Mouse (Mus musculus): ENCODE measurements around the gene Fbxo11. TPM values are rescaled to one million over a fixed set of nuclear protein-coding genes. Genes with fewer than 3 reads are reported as not detected.
"Not testable (repeated sequence)": the region's sequence is repeated elsewhere in the genome, so short reads cannot be mapped to it uniquely, and the experiment has no call there.

The Fbxo11 gene
- polyA plus RNA-seq, 1 experiment from 2014 or later, result 30.7 TPM

GRCm38 (mm10) chr17:88031755-88032154 is 33.3 kb downstream of the Fbxo11 start:
- Histone ChIP-seq H3K9me3 (no peaks in the 10 kb centered on the region), H3K36me3 (no peaks in the 10 kb centered on the region), H3K27me3 (no peaks in the 10 kb centered on the region), H3K4me1 (replicated peaks) (peaks cover 25% of the 10 kb centered on the region), H3K9ac (no peak overlapping the region), H3K27ac (replicated peaks) (no peak overlapping the region), H3K4me3 (no peak overlapping the region), H3K4me2 (no peak overlapping the region)
- no peak for ATAC-seq (ENCODE audit: low read depth)
- WGBS, result 91% methylated on average over 5 of the region's 5 CpGs

- H3K9ac ChIP-seq, result no peak overlapping the region
These were observed 35.7 kb downstream of the Fbxo11 start for GRCm38 (mm10) chr17:88029194-88029970.

GRCm38 (mm10) chr17:88025227-88025626 is 39.9 kb downstream of the Fbxo11 start:
- 52% methylated on average over 4 of the region's 4 CpGs for WGBS
- H3K9ac ChIP-seq, result no peak overlapping the region

More at GRCm38 (mm10) chr17:88029194-88029970, 35.7 kb downstream of the Fbxo11 start:
- Histone ChIP-seq H3K27me3 (no peaks in the 10 kb centered on the region), H3K4me1 (replicated peaks) (peaks cover 33% of the 10 kb centered on the region), H3K4me3 (no peak overlapping the region), H3K27ac (replicated peaks) (no peak overlapping the region), H3K9me3 (no peaks in the 10 kb centered on the region), H3K4me2 (no peak overlapping the region), H3K36me3 (no peaks in the 10 kb centered on the region)
- no peak for ATAC-seq (ENCODE audit: low read depth)
- WGBS, result 80% methylated on average over 17 of the region's 17 CpGs

GRCm38 (mm10) chr17:88023924-88024323 is 41.2 kb downstream of the Fbxo11 start:
- Histone ChIP-seq H3K4me2 (no peak overlapping the region), H3K9ac (no peak overlapping the region), H3K36me3 (no peaks in the 10 kb centered on the region), H3K27me3 (no peaks in the 10 kb centered on the region), H3K27ac (replicated peaks) (no peak overlapping the region), H3K9me3 (no peaks in the 10 kb centered on the region), H3K4me1 (replicated peaks) (peaks cover 20% of the 10 kb centered on the region), H3K4me3 (no peak overlapping the region)
- WGBS, result 89% methylated on average over 1 of the region's 1 CpGs
- no peak for ATAC-seq (ENCODE audit: low read depth)

More at GRCm38 (mm10) chr17:88025227-88025626, 39.9 kb downstream of the Fbxo11 start:
- Histone ChIP-seq H3K4me2 (no peak overlapping the region), H3K9me3 (no peaks in the 10 kb centered on the region), H3K4me3 (no peak overlapping the region), H3K36me3 (no peaks in the 10 kb centered on the region), H3K4me1 (replicated peaks) (peaks cover 28% of the 10 kb centered on the region), H3K27ac (replicated peaks) (no peak overlapping the region), H3K27me3 (no peaks in the 10 kb centered on the region)
- ATAC-seq (ENCODE audit: low read depth), result no peak

GRCm38 (mm10) chr17:88016027-88016426 is 49.1 kb downstream of the Fbxo11 start:
- 90% methylated on average over 8 of the region's 8 CpGs for WGBS
- H3K27ac ChIP-seq (replicated peaks); ATAC-seq (ENCODE audit: low read depth); H3K9me3 ChIP-seq; H3K4me1 ChIP-seq (replicated peaks); H3K9ac ChIP-seq; H3K4me3 ChIP-seq; H3K27me3 ChIP-seq; H3K4me2 ChIP-seq: not testable (repeated sequence)
- H3K36me3 ChIP-seq, result peaks cover 41% of the 10 kb centered on the region

- no peaks in the 10 kb centered on the region for H3K4me1 ChIP-seq (replicated peaks)
- H3K9me3 ChIP-seq, result no peaks in the 10 kb centered on the region
- H3K36me3 ChIP-seq, result peaks cover 55% of the 10 kb centered on the region
- H3K27ac ChIP-seq (replicated peaks), result no peak overlapping the region
- no peak overlapping the region for H3K9ac ChIP-seq
- H3K27me3 ChIP-seq, result no peaks in the 10 kb centered on the region
- WGBS, result 79% methylated on average over 1 of the region's 1 CpGs
- H3K4me3 ChIP-seq, result no peak overlapping the region
- ATAC-seq (ENCODE audit: low read depth), result no peak
- no peak overlapping the region for H3K4me2 ChIP-seq
These were observed 50.6 kb downstream of the Fbxo11 start for GRCm38 (mm10) chr17:88014456-88014855.

- no peaks in the 10 kb centered on the region for H3K9me3 ChIP-seq
- H3K27ac ChIP-seq (replicated peaks), result no peak overlapping the region
- ATAC-seq (ENCODE audit: low read depth), result no peak
- no peak overlapping the region for H3K4me2 ChIP-seq
- no peaks in the 10 kb centered on the region for H3K4me1 ChIP-seq (replicated peaks)
- H3K27me3 ChIP-seq, result no peaks in the 10 kb centered on the region
- WGBS, result 92% methylated on average over 8 of the region's 8 CpGs
- no peak overlapping the region for H3K4me3 ChIP-seq
- H3K9ac ChIP-seq, result no peak overlapping the region
- peaks cover 86% of the 10 kb centered on the region for H3K36me3 ChIP-seq
These were observed 58.1 kb downstream of the Fbxo11 start for GRCm38 (mm10) chr17:88006956-88007355.

GRCm38 (mm10) chr17:88004892-88005291 is 60.2 kb downstream of the Fbxo11 start:
- WGBS, result 94% methylated on average over 1 of the region's 1 CpGs
- H3K9ac ChIP-seq, result no peak overlapping the region
- H3K36me3 ChIP-seq, result peaks cover 83% of the 10 kb centered on the region
- no peaks in the 10 kb centered on the region for H3K4me1 ChIP-seq (replicated peaks)
- H3K4me3 ChIP-seq, result no peak overlapping the region
- H3K27me3 ChIP-seq, result no peaks in the 10 kb centered on the region
- no peak overlapping the region for H3K27ac ChIP-seq (replicated peaks)
- H3K4me2 ChIP-seq, result no peak overlapping the region
- ATAC-seq (ENCODE audit: low read depth), result no peak
- no peaks in the 10 kb centered on the region for H3K9me3 ChIP-seq

GRCm38 (mm10) chr17:87997808-87998207 is 67.3 kb downstream of the Fbxo11 start:
- no peak overlapping the region for H3K4me2 ChIP-seq
- peaks cover 86% of the 10 kb centered on the region for H3K36me3 ChIP-seq
- ATAC-seq (ENCODE audit: low read depth), result no peak
- no peak overlapping the region for H3K9ac ChIP-seq
- no peaks in the 10 kb centered on the region for H3K9me3 ChIP-seq
- H3K4me3 ChIP-seq, result no peak overlapping the region
- H3K27me3 ChIP-seq, result no peaks in the 10 kb centered on the region
- H3K27ac ChIP-seq (replicated peaks), result no peak overlapping the region
- WGBS, result 93% methylated on average over 4 of the region's 4 CpGs
- H3K4me1 ChIP-seq (replicated peaks), result no peaks in the 10 kb centered on the region

- WGBS, result 86% methylated on average over 1 of the region's 1 CpGs
- H3K4me2 ChIP-seq, result no peak overlapping the region
- H3K27me3 ChIP-seq, result no peaks in the 10 kb centered on the region
- peaks cover 89% of the 10 kb centered on the region for H3K36me3 ChIP-seq
- no peak for ATAC-seq (ENCODE audit: low read depth)
- no peaks in the 10 kb centered on the region for H3K9me3 ChIP-seq
- no peak overlapping the region for H3K27ac ChIP-seq (replicated peaks)
- H3K9ac ChIP-seq, result no peak overlapping the region
- H3K4me3 ChIP-seq, result no peak overlapping the region
- no peaks in the 10 kb centered on the region for H3K4me1 ChIP-seq (replicated peaks)
These were observed 71.8 kb downstream of the Fbxo11 start for GRCm38 (mm10) chr17:87993338-87993737.

GRCm38 (mm10) chr17:87992154-87992553 is 72.9 kb downstream of the Fbxo11 start:
- Histone ChIP-seq H3K9me3 (no peaks in the 10 kb centered on the region), H3K36me3 (peaks cover 91% of the 10 kb centered on the region), H3K27me3 (no peaks in the 10 kb centered on the region), H3K4me3 (no peak overlapping the region), H3K4me2 (no peak overlapping the region), H3K27ac (replicated peaks) (no peak overlapping the region), H3K4me1 (replicated peaks) (no peaks in the 10 kb centered on the region; the same call in 1 of the 2 replicates), H3K9ac (no peak overlapping the region)
- WGBS, result 88% methylated on average over 3 of the region's 3 CpGs
- no peak for ATAC-seq (ENCODE audit: low read depth)

GRCm38 (mm10) chr17:87987507-87987906 is 77.6 kb downstream of the Fbxo11 start:
- 82% methylated on average over 6 of the region's 6 CpGs for WGBS

GRCm38 (mm10) chr17:87985916-87986315 is 79.2 kb downstream of the Fbxo11 start:
- Histone ChIP-seq H3K9me3 (no peaks in the 10 kb centered on the region), H3K27me3 (no peaks in the 10 kb centered on the region), H3K36me3 (peaks cover 94% of the 10 kb centered on the region), H3K27ac (replicated peaks) (no peak overlapping the region), H3K4me2 (no peak overlapping the region), H3K4me1 (replicated peaks) (no peaks in the 10 kb centered on the region; the same call in 1 of the 2 replicates), H3K9ac (no peak overlapping the region), H3K4me3 (no peak overlapping the region)
- 82% methylated on average over 8 of the region's 8 CpGs for WGBS
- ATAC-seq (ENCODE audit: low read depth), result no peak

More at GRCm38 (mm10) chr17:87987507-87987906, 77.6 kb downstream of the Fbxo11 start:
- no peak overlapping the region for H3K9ac ChIP-seq
- peaks cover 96% of the 10 kb centered on the region for H3K36me3 ChIP-seq
- H3K27ac ChIP-seq (replicated peaks), result no peak overlapping the region
- no peak overlapping the region for H3K4me3 ChIP-seq
- no peaks in the 10 kb centered on the region for H3K9me3 ChIP-seq
- no peaks in the 10 kb centered on the region; the same call in 1 of the 2 replicates for H3K4me1 ChIP-seq (replicated peaks)
- no peaks in the 10 kb centered on the region for H3K27me3 ChIP-seq
- H3K4me2 ChIP-seq, result no peak overlapping the region
- 0 out of 2 replicates have a peak, but pooled peaks have one; percentile 50 for ATAC-seq (ENCODE audit: low read depth)
